Mouse (Mus musculus): ENCODE data around the gene Cebpz. TPM values are rescaled to one million over a fixed set of nuclear protein-coding genes. Genes with fewer than 3 reads are reported as not detected.

The Cebpz gene
- total RNA-seq, 1 experiment from 2014 or later, result 48.2 TPM

DNA sequence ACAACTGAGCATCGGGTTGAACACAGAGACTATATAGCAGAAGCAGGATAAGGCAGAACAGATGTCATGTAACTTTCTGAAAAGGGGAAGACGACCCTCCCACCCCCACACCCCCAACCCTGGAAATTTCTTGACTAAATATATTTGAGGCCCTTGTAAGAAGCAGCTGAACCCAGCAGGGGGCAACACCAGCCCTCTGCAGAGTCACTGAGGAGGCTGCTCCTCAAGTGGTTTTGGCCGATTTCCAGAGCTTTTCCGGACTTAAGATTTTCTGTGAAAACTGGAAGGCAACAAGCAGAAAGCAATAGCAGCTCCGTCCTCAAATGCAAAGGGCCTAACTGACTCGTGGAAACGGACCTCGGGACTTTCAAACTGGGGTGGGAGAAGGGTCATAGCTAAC, 41.5 kb downstream of the Cebpz start:
- peak; percentile 42 for DNase-seq

DNA sequence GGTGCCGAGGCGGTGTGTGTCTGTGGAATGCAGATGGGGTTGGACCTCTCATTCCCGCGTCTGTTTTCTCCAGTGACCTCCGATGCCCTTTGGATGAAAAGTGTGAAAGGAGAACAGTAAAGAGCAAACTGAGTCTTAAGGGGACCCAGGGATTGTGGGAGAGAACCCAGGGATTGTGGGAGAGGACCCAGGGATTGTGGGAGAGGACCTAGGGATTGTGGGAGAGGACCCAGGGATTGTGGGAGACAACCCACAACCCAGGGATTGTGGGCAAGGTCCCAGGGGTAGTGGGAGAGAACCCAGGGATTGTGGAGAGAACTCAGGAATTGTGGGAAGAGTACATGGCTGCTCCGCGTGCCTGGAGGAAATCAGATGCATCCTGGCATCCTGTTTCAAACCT, 41.9 kb downstream of the Cebpz start:
- no peak for DNase-seq

DNA sequence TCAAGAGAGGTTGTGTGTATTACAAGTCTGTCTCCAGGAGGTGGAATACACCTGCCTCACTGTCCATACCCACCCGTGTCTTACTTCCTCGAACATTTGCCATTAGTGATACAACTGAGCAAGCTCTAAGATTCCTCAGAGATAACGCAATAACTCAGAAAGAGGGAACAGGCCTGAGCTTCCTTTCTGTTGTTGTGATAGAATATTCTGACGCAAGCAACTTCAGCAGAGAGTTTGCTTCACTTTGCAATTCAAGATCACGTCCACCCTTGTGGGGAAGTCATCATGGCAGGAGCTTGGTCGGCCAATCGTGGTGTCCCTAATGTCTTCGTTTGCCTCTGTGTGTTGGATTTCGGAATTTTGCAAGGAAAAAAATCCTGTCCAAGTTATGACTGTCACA, 45.8 kb downstream of the Cebpz start:
- DNase-seq, result no peak

DNA sequence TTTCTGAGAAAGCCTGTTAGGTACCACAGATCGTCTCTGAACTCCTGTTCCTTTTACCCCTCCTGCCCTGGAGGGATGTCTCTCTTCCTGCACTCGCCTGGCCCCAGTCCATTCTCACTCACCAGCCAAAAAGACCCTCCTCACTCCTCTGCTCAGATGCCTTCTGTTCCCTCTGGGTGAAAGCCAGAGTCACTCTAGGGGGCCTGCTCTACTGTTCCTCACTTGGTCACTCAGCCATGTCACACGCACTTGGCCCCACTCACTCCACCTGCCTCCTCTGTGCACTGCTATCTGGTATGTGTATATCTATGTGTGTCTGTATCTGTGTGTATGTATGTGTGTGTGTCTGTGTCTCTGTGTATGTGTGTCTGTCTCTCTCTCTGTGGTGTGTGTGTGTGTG, 47.7 kb downstream of the Cebpz start:
- DNase-seq, result peak; percentile 7

DNA sequence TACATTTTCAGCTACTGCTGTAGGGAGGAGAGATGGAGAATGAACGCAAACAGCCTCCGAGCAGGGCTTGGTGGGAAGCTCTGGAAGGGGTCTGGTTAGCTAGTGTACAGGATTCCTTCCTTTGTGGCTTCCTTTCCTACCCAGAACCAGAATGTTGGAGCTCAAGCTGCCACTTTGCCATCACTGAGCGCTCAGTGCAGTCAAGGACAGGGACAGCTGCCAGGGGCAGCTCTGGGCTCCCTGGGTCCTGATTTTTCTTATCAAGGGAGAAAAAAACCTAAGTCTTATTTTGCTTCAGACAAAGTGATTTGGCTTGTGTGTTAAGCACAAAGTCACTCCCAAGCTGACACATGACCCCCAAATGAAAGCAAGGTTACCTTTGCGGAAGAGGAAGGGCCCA, 48.3 kb downstream of the Cebpz start:
- DNase-seq, result peak; percentile 11

DNA sequence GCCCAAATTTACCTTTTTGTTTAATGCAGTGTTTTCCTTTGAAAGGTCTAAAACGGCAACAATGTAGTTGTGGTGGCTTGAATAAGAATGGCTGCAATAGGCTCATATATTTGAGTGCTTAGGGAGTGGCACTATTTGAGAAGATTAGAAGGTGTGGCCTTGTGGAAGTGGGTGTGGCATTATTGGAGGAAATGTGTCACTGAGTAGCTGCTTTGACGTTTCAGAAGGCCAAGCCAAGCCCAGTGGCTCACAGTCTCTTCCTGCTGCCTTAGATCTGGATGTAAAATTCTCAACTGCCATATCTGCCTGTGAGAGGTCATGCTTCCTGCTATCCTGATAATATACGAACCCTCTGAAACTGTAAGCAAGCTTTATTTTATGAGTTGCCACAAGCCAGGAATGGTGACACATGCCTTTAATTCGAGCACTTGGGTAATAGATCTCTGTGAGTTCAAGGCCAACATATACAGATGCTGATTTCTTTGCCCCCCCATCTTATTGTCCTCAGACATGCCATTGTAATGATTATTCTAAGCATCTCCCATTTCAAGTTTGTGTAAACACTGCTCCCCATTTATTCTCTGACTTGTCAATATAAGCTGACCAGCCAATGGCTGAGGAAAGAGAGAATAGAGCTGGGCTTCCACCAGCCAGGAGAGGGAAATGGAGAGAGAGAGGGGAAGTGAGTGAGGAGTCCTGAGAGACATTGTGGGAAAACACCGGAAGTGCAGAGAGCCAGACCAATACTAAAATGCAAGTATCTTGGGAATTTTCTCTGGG, 51.4 kb downstream of the Cebpz start:
- no peak for DNase-seq

DNA sequence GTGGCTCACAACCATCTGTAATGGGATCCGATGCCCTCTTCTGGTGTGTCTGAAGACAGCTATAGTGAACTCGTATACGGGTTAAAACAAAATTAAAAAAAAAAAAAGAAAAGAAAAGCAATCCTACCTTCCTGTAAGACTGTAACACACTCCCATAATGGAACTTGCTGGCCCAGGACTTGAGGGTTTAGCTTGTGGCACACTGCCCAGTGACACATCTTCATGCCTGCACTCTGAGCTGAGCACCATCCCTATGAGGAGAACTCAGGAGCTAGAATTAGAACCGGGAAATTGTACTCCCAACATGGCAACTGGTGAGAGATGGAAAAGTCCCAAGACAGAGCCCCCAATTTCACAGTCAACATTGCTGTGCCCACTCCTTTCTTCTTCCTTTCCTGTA, 53.6 kb downstream of the Cebpz start:
- DNase-seq, result peak; percentile 15

DNA sequence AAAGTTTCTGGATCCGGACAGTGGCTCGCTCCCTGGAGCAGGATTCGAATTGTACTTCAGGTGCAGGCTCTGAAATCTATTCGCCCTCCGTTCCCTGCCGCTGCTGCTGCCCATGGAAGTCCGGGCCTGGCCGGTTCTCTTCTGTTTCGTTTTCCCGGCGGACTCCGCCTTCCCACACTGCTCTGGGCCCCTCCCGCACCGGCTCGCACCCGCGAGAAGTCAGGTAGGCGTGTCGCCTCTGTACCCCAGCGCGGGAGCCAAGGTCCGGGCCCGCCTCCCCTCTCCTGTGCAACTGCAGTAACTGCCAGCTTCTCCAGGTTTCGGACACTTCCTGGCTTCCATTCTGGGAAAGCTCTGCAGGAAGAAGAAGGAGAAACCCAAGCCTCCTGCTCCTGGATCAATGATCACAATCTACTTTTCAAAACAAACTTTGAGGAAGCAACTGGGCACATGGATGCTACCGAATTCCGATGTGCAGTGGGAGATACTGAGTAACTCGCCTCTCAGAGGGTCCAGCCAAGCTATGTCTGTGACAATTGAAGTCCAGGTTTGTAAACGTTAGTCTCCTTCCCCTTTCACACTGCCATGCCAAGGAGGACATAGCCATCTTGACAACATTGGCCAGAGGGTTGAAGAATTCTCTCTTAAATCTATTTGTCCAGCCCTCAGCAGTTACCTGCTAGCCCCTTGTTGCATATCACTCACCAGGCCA, 54.3 kb downstream of the Cebpz start, which contains the start of gene Eif2ak2:
Gene Eif2ak2 (minus strand): TSS at position 173 of the 712 bp plus-strand sequence.
- peak; percentile 91 for DNase-seq

DNA sequence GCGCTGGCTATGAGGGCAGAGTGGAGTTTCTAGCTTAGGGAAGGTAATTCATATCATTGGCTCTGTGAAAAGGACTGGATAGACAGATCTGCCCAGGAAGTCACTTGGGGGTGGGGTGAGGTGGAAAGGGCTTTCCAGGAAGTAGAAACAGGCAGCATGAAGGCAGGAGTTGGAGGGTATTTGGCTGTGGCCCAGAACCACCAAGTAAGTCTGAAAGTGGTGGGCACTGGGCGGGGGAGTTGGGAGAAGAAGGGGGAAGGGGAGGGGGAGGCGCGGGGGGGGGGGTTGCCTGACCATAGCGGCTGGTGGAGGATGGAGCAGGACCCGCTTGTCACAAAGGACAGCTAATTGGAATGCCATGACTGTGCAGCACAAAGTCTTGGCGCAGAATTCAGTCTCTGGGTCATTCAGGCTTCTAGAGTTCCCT, 55.0 kb downstream of the Cebpz start:
- peak; percentile 10 for DNase-seq

DNA sequence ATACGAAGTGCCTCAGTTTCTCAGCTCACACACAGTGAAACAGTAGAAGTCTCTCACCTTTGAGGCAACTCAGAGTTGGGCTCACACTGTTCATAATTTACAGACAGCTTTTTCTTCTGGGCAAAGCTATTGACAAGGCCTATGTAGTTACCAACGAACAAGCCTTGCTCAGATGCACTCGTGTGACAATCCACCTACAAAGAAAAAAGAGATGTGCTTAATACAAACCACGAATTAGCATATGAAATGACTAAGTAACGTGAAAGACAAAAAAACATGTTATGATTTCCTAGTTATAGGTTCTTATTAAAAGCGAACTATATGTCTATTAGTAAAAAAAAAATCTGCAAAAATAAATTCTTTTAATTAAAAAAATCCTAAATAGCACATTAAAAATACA, 63.0 kb downstream of the Cebpz start:
- no peak for DNase-seq

Other genes with a start within 250 kb of the Cebpz start
- 30.1 and 31.3 TPM in 2 replicates for gene Strn, start 199.9 kb downstream of the Cebpz start, total RNA-seq (2021)
- gene Heatr5b, start 101.7 kb downstream of the Cebpz start, total RNA-seq (2021), result 31.8 and 38.5 TPM in 2 replicates
- gene Gpatch11, start 101.5 kb downstream of the Cebpz start, total RNA-seq (2021), result 27.8 and 33.9 TPM in 2 replicates
- gene Eif2ak2, start 54.5 kb downstream of the Cebpz start, total RNA-seq (2021), result 20.6 and 32.9 TPM in 2 replicates
- 0.43 TPM in 1 of 2 replicates, not detected in the other for gene Sult6b1, start 30.1 kb downstream of the Cebpz start, total RNA-seq (2021)
- gene Cebpzos, start 20.6 kb downstream of the Cebpz start, total RNA-seq (2021), result 28.9 and 43.5 TPM in 2 replicates
- gene Ndufaf7, start 70 bp upstream of the Cebpz start, total RNA-seq (2021), result 36.8 and 42.3 TPM in 2 replicates
- gene Prkd3, start 83.8 kb upstream of the Cebpz start, total RNA-seq (2021), result 32.9 and 40.0 TPM in 2 replicates
- gene Qpct, start 114.8 kb upstream of the Cebpz start, total RNA-seq (2021), result 4.5 and 7.0 TPM in 2 replicates

Data from adrenal gland, postnatal 25 days (tissue).